Mouse (Mus musculus): ENCODE measurements at regions not wholly inside any gene's neighbourhood (a gene's known extent, or its start where the extent isn't known, plus 50 kb on each side); places are given as distances from the start of the nearest gene placed in this dataset.

DNA sequence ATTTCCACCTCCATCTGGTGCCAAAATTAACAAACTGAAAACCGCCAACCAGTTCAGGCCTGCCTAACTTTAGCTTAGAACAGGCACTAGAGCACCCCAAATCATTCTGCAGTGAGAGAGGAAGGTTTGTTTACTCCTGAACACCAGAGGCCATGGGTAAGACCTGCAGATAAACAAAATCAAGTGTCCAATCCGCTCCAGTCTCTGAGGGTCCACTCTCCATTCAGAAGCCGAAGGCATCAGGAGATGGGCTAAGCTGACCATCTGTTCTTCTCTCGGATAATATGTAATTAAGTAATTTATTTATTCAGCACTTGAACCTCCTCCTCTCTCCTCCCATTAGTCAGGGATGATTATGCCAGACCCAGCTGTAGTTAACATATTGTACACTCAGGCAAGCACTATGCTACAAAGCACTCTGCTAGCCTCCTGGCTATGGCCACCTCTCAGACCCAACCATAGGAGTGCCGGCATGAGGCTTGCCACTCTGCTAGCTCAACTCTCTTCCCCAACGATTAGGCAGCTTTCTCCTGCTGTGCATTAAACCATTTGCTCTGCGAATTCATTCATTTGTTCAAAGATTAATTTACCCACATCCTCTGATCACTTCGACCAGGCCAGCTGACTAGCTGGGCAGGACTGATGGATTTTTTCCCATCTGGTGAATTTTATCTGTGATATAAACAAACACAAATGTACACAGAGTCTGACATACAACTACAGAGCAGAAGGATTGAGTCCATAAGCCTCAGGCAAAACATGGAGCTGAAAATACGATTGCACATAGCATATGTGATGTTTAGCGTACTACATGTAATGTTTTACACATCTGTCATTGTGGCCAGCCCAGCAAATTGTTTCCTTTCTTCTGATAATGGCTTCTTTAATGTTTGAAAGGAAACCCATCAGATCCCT, 184.4 kb downstream of the Mat2b start:
- no peak for TF ChIP-seq CTCF (IDR thresholded peaks at IDR 0.05; ENCODE audit: extremely low read depth, insufficient read depth, low read length)
- TF ChIP-seq POLR2A (IDR thresholded peaks at IDR 0.05; ENCODE audit: extremely low read depth, insufficient read depth, low read length): no peak
